Mouse (Mus musculus): ENCODE measurements around the gene Tsc22d2.

- TF ChIP-seq EP300 (IDR thresholded peaks at IDR 0.05; ENCODE audit: low read depth) (no peak), CTCF (IDR thresholded peaks at IDR 0.05; ENCODE audit: low read depth) (no peak)
These were observed 844 bp upstream of the Tsc22d2 start for GRCm38 (mm10) chr3:58413671-58414070.

Measured in heart, postnatal 0 days (tissue).